Mouse (Mus musculus): ENCODE data around the gene Xlr5b.
A peak's percentile ranks its signal among the peaks of the same experiment; 100 is the strongest.
"Not testable (repeated sequence)": the region's sequence is repeated elsewhere in the genome, so short reads cannot be mapped to it uniquely, and the experiment has no call there.

The Xlr5b gene

GRCm38 (mm10) chrX:73148496-73148895 is at the start of gene Xlr5b:
Gene Xlr5b, plus strand, starts transcription at chrX:73148796.
- ATAC-seq (ENCODE audit: low TSS enrichment), result not testable (repeated sequence)

GRCm38 (mm10) chrX:73116747-73117146 is 31.8 kb upstream of the Xlr5b start, which contains the start of gene Gm14685:
Gene Gm14685, plus strand, starts transcription at chrX:73117047.
- not testable (repeated sequence) for ATAC-seq (ENCODE audit: low TSS enrichment)

- ATAC-seq (ENCODE audit: low TSS enrichment), result peak; percentile 98
Measured at GRCm38 (mm10) chrX:73122859-73123829, 25.5 kb upstream of the Xlr5b start.

- peak; percentile 96 for ATAC-seq (ENCODE audit: low TSS enrichment)
Measured at GRCm38 (mm10) chrX:73143218-73143618, 5.4 kb upstream of the Xlr5b start.

- ATAC-seq (ENCODE audit: low TSS enrichment), result not testable (repeated sequence)
Measured at GRCm38 (mm10) chrX:73149350-73149749, 754 bp downstream of the Xlr5b start, which contains the start of gene DXBay18. Gene DXBay18, minus strand, starts transcription at chrX:73149450.

DNA sequence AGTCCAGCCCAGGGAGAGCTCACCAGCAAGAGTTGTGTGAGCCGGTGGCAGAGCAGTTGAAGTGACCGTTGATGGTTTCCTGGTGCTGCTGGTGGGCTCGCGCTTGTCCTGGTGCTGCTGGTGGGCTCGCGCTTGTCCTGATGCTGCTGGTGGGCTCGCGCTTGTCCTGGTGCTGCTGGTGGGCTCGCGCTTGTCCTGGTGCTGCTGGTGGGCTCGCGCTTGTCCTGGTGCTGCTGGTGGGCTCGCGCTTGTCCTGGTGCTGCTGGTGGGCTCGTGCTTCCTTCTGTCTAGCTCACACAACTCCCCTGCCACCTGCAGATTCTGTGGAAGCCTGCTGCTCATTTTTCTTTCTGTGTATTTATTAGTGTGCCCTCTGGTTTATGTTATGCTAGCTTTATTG is 28.3 kb downstream of the Xlr5b start, which contains the start of gene Spin2d:
Gene Spin2d (minus strand): TSS at position 101 of the 400 bp plus-strand sequence.
- not testable (repeated sequence) for ATAC-seq (ENCODE audit: low TSS enrichment)

DNA sequence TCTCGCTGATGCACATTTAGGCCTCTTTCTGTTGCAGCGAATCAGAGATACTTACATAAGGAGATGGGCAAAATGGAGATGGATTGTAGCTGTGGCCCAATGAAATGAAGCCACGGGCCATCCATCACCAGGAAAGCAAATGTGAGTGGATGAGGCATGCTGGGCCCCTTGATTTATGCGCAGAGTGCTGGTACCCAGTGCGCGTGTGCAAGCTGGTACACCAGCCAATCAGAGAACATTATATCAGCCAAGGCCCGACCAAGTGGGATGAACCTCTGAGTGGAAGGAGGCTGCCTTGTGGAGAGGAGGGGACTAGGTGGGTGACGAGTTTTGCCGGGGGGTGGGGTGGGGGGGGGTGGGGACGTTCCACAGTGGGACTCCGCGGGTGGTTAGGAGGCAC is 43.3 kb downstream of the Xlr5b start, which contains the start of gene Xlr3b:
Gene Xlr3b (plus strand): TSS at position 274 of the 400 bp plus-strand sequence.
- not testable (repeated sequence) for ATAC-seq (ENCODE audit: low TSS enrichment)

Data from frontal cortex, adult (tissue).